Mouse (Mus musculus): ENCODE results near the gene Nfia.

The Nfia gene

DNA sequence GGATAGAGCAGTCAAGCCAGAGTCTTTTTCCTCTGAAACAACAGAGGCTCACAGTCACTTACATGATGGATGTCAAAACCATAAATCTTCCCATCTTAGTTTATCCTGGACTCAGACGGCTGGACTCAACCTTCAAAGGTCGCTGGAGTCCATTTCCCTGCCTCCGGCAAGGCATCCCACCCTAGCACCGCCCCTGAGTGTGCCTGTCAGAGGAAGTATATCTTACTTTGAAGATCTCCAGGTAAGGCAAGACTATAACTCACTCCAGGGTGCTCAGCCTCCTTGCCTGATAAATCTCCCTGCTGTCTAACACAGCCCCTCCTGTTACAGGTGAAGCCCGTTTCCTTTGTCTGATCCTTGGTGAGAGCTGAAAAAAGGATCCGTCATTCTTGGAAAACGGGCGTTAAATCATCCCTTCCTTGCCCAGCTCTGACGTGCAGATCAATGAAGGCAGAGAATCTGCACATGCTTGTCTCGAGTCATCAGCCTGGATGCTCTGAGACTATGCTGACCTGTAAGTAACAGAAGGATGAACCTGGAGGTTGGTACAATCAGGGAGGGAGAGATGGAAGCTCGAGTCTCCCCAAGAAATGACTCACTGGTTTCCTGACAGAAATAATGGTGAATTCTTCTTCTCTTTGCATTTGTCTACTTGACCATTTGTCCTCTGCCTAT, 353.6 kb downstream of the Nfia start:
- DNase-seq (ENCODE audit: low spot score in 2 of 2) = no peak

- no peak for DNase-seq (ENCODE audit: low spot score in 2 of 2)
These were observed 358.3 kb downstream of the Nfia start for GRCm38 (mm10) chr4:98130798-98131197.

GRCm38 (mm10) chr4:98134027-98134426, 361.5 kb downstream of the Nfia start:
- DNase-seq (ENCODE audit: low spot score in 2 of 2) = no peak

- DNase-seq (ENCODE audit: low spot score in 2 of 2) = no peak
These were observed 363.5 kb downstream of the Nfia start for GRCm38 (mm10) chr4:98136072-98136471.

DNA sequence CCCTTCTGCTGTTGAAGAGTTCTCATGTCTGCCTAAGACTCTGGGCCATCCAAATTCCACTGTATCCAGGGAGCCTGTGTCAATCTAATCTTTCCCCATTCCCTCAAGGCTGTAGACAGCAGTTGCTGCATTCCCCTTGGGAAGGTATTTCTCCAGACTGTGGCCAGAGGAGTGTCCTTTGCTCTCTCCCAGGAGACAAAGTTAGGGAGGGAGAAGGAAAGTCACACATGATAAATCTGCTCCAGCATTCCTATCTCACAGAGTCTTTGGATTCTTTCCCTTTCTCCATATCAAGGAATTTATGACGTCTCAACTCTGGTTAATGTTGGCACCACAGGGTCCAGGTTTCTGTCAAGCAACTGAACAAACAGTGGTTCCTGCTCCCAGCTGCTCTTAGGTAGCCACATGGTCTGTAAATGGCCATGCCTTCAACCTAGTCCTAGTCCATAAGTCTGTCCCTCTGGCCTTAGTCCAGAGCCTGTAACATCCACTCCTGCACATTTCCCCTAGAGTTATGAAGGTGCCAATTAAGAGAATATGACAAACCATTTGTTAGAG, 370.4 kb downstream of the Nfia start:
- DNase-seq (ENCODE audit: low spot score in 2 of 2) = no peak

DNA sequence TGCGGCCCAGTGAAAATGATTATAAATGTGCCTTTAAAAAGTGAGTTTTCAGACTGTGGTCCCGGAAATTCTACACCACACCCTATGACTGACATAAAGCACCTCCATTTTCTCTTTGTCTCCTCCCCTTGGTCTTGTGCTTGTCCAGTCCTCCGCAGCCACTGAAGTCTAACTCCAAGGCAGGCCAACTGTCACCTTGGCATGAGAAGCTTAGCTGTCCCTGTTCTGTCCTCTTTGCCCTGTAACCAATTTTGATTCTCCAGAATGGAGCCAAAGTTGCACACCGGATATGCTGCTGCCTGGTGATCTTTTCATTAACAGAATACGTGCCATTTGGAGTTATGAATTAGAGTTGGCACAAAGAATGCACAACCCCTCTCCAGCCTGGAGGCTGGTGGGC, 378.0 kb downstream of the Nfia start:
- no peak for DNase-seq (ENCODE audit: low spot score in 2 of 2)

- DNase-seq (ENCODE audit: low spot score in 2 of 2) = no peak
These were observed 385.4 kb downstream of the Nfia start for GRCm38 (mm10) chr4:98157921-98158320.

- DNase-seq (ENCODE audit: low spot score in 2 of 2) = no peak
These were observed 393.8 kb downstream of the Nfia start for GRCm38 (mm10) chr4:98166379-98166778.

All from spleen, postnatal 4 days (tissue).